Mouse (Mus musculus) embryonic fibroblast, embryonic 13.5 days (primary cell): Measurements from ENCODE around the gene Gm27029.
"Not testable (repeated sequence)": the region's sequence is repeated elsewhere in the genome, so short reads cannot be mapped to it uniquely, and the experiment has no call there.

Experiments
- CTCF ChIP-seq: IDR thresholded peaks from 2 replicates; pipeline ENCODE4 v1.5.1; 2011; ENCODE audit warnings: mild to moderate bottlenecking, control low read depth, low read length, moderate library complexity, borderline replicate concordance; ENCODE audit not compliant: insufficient read depth
- POLR2A ChIP-seq: IDR thresholded peaks from 2 replicates; pipeline ENCODE4 v1.6.1; 2011; ENCODE audit warnings: low read depth, mild to moderate bottlenecking, control low read depth, low read length, moderate library complexity

DNA sequence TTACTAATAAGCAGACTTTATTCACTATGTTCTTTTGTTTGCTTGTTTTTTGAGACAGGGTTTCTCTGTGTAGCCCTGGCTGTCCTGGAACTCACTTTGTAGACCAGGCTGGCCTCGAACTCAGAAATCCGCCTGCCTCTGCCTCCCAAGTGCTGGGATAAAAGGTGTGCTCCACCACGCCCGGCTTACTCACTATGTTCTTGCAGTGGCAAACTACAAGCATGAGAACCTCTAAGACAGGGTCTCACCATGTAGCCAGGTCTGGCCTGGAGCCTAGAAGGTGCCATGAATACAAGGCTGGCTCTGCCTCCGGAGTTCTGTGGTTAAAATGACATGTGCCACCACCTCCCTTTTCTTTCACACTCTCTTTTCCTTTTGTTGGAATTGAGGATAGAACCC, 42.0 kb upstream of the Gm27029 start:
- TF ChIP-seq CTCF, POLR2A: not testable (repeated sequence)
